Mouse (Mus musculus) frontal cortex, postnatal 10 days (tissue): Measurements from ENCODE around the gene Nck2.

ENCODE experiments used
- DNase-seq, 2 experiments: peaks; one replicate each; pipeline ENCODE4 v3.0.0; 2022; ENCODE audit warnings: low spot score in 2 of 2, mixed read lengths in 1 of 2

The Nck2 gene

GRCm38 (mm10) chr1:43444531-43444930 lies at the start of gene Nck2:
TSS of gene Nck2 (plus strand) at chr1:43444579.
- DNase-seq: no peak

DNA sequence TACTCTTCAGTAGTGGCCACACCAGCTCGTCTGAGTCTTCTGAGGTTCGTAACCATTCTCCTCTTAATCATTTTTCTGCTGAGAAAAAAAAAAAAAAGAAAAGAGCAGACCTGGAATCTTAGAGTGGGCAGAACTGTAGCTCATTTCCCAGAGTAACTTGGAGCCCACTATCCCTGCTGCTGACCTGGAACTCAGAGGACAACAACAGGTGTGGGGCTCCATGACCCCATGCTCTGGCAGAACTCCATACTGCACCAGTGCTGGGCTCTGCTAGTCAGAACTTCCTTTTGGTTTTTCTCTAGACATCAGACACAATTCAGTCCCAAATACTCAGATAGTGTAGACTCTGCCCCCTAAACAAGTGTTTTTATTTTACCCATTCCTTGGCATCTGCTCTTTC lies 49.3 kb upstream of the Nck2 start:
- no peak for DNase-seq

- no peak for DNase-seq
These were observed 48.6 kb upstream of the Nck2 start for GRCm38 (mm10) chr1:43395799-43396198.

DNA sequence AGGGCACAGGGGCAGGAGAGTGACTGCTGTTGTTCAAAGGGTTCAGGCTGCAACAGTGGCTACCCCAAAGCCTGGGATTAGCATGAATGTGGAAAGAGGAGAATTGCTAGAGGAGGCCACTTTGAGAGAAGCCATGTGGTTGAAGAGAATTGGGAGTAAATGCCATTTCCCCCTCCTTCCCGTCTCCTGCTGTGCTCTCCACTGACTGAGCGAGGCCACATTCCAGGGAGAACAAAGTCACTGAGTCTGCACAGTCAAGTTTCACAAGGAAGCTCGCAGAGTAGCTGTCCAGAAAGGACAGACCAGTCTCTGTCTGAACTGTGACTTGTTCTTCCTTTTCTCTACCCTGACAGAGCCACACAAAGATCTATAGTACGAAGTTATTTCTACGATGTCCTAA lies 47.9 kb upstream of the Nck2 start:
- no peak for DNase-seq

DNA sequence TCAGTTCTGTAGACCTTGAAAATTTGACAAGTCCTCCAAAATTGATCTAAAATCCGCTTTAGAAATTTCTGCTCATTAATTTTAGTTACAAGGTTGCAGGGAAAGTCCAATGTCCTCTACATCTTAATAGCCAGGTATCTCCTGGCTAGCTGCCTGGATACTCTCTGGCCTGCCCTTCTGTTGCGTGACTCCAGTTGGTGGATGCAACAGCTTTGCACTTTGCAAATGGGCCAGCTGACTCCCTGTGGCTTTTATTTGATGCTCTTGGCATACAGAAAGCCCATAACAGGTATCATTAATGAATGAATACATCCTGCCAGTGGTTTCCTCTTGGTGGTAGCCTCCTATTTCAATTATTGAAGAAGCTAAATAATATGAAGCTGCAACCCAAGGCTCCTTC lies 47.3 kb upstream of the Nck2 start:
- DNase-seq: no peak

DNA sequence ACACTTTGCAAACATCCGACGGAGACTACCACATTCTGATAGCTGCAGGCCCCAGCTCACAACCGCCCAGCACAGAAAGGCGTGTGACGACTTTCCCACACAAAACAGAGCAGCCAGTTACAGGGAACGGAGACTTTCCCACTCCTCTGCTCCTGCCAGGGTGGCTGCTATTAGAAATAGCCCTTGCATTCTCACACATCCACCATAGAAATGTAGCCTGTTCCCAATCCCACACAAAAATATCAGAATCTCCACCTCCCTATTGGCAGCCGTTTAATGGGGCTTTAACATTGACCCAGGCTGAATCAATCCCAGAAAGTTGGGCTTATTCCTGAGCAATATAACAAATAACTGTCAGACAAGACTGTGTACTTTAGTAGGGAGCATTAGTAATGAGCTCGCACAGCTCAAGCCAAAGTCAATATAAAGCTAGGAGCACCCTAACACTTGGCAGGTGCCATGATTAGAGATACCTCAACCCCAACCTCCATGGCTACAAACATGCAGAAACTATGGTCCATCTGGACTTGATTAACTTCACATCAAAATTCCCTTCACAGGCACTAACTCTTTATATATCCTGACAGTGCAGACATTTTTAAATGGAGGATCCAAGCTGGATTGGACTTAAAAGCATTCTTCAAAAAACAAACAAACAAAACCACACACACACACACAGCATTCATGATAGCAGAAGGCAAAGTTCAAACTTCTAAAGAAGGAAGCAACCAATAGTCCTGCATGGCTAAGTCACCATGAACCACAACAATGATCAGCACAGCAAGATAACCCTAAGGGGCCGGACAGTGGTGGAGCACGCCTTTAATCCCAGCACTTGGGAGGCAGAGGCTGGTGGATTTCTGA lies 45.4 kb upstream of the Nck2 start:
- no peak for DNase-seq

DNA sequence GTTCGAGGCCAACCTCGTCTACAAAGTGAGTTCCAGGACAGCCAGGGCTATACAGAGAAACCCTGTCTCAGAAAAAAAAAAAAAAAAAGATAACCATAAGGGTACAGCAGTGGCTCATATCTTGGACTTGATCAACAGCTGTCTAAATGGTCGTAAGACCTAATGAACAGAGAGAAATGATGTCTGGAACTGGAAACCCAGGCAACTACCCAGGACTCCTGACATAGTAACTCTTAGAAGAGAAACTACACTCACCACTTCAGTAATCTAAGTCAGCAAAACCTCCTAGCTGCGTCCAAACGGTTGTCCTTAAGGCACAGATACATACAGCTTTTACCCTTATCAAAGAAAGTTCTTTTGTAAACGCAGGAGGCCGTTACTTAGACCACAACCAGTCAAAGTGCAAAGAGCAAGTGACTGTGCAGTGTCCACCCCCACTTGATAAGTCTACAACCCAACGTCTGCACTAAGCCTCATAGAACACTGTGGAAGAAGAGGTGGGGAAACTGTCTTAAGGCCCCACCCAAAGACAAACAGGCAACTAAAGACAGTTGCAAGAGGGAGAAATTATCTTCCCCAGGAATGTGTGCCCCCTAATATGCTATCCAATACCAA lies 44.7 kb upstream of the Nck2 start:
- no peak for DNase-seq

- no peak for DNase-seq
These were observed 43.7 kb upstream of the Nck2 start for GRCm38 (mm10) chr1:43400655-43401054.

DNA sequence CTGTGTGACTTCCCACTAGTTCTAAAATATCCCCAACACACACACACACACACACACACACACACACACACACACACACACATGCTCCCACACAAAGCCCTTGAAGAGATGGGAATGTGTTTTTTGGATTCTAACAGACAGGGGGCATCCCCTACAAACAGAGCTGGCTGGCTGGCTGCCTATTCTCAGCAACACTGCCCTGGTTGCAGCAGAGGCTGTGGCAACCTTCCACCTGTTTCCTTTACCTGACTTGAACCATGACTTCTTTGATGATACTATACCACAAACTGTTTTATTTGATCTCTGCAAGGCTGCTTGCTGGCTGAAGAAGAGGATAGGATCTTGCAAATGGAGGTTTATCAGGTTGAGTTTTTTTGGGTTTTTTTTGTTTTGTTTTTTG lies 41.0 kb upstream of the Nck2 start:
- DNase-seq: no peak

DNA sequence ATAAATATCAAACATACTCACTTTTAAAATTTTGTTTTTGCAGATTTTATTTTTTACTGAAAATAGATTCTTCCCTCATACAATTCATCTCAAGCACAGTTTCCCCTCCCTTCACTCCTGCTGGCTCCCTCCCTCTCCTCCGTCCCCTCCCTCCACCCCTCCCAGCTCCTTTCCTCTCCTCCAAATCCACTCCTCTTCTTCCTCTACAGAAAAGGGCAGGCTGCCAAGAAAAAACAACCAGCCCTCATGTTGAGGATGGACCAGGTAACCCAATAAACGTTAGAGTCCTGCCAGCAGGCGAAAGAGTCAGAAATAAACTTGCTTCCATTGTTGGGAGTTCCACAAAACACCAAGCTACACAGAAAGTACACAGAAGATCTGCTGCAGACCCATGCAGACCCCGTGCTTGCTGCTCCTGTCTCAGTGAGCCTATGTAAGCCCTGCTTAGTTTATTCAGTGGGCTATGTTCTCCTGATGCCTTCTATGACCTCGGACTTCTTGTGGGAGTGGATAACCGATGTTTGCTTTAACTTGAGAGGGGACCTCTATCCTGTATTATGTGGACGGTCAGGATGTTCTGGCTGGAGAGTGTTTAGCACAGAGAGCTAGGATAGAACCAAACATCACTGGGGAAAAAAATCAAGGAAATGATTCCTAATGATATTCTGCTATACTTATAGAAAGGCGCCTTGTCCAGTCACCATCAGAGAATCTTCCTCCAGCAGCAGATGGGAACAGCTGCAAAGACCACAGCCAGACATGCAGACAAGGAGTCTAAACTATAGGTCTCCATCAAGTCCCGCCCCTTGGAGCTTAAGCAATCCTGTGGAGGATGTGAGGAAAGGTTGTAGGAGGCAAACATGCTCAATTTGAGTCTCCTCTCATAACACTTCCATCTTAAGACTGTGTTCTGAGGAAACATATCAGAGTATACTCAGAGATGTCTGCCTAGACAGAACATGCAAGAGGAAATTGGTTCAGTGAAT lies 39.4 kb upstream of the Nck2 start:
- no peak for DNase-seq

- no peak for DNase-seq
These were observed 35.4 kb upstream of the Nck2 start for GRCm38 (mm10) chr1:43409019-43409418.

- DNase-seq: no peak
These were observed 31.6 kb upstream of the Nck2 start for GRCm38 (mm10) chr1:43412825-43413224.

DNA sequence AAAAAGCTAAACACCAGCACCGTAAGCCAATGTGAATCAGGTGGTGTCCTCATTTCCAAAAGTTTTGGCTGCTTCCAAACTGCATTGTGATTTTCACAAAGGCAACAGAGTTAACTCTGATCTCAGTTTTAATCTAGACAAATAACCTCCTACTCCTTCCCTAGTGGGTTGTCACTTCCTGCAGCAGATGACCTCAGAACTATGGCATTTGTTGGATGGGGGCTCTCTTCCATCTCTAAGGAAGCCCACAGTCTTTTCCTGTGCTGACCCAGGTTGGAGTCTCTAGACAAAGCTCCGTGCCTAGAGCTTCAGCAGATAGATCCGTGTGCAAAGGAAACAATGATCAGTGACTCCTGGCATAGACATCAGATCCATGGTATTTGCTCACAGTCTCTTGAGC lies 31.1 kb upstream of the Nck2 start:
- DNase-seq: no peak

DNA sequence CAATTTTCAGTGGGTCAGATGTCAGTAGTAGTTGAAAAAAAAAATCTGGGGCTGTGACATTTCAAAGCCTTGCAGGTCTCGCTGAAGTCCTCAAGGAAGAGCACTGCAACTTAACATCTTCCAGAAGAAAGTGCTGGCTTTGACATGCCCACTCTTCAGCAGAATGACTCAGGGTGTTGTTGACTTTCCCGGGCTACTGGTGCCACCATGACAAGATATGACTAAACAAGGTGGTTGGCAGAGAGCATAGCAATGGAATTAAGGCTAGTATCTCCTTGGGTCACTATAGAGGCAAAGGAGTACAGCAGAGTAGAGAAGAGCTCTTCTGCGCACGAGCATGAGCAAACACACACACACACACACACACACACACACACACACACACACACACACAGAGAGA lies 30.6 kb upstream of the Nck2 start:
- DNase-seq: no peak

- no peak for DNase-seq
These were observed 30.2 kb upstream of the Nck2 start for GRCm38 (mm10) chr1:43414228-43414627.

DNA sequence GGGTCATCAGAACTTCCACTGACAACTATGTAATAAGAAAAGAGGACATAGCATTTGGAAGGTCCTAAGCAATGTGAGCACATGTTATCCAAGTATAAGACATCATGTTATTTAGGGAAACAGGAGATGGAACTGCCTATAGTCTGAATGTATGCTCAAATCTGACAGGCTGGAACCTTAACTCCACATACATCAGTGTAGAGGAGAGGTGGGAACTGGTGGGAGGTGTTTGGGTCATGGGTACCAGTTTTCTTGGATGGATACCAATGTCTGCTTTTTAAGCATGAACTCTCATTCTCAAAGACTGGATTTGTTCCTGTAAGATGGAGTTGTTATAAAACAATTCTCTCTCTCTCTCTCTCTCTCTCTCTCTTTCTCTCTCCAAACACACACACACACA lies 29.4 kb upstream of the Nck2 start:
- DNase-seq: no peak

GRCm38 (mm10) chr1:43422969-43423748 lies 21.2 kb upstream of the Nck2 start:
- no peak for DNase-seq

GRCm38 (mm10) chr1:43426526-43426925 lies 17.9 kb upstream of the Nck2 start:
- no peak for DNase-seq

DNA sequence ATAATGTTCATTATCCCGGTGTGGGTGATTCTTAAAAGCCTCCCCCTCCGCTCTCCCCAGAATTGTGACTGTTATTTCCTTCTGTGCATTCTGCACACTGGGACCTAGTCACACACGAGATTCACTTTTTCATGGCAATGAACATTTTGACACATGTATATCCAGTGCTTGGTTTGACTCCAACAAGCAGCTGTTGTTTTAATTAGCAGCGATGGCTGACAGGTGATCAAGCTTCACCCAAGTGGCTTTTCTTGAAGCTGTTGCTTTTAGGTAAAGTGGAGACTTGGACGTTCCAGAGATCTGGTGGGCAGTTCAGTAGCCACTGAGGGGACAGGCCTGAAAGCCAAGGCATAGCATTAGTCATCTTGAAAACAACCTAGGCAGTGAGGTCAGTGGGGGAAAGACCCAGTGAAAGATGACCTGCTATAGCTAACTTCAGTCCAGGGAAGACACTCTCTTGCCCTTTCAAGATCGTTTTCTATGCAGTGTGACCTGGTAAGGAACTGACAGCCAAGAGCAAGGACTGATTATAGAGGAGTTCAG lies 17.3 kb upstream of the Nck2 start:
- no peak for DNase-seq

DNA sequence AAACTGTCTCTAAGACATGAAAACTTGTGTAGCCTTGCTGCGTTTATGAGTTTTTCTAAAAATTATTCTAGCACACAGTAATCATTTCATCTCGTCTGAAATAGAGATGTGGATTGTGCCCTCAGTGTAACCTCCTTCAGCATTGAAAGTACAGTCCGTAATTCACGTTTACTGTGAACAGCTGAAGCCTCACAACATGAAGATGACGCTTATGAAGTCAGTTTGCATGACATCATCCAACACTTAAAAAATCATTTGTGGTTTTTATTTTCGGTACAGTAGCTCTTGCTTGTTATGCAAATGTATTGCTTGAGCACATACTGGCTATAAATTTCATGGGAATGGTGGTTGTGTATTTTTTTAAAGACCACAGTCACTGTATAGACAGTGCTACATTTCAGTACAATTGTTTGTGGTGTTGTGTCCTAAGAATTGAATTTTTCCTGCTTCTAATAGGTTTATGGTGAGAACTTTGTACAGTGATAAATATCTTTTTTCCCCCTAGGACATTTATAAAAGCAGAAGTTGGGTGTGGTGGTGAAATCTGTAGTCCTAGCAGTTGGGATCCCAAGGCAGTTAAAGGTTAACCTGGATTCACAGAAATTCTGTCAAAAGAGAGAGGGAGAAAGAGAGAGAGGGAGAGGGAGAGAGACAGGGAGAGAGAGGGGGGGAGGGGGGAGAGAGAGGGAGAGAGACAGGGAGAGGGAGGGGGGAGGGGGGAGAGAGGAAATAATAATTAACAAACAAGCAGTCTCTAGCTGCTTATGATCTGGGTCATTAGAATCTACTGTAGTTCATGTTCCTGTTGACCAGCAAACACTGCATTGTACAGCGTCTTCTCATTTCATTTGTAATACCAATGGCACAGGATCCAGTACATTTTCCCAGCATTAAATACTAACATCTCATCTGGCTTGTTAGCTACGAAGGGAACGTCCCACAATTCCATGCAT lies 14.2 kb upstream of the Nck2 start:
- no peak for DNase-seq
